Mouse (Mus musculus) right cerebral cortex, postnatal 4 days (tissue): ENCODE data around the gene Senp3.
"Not testable (repeated sequence)": the region's sequence is repeated elsewhere in the genome, so short reads cannot be mapped to it uniquely, and the experiment has no call there.

Experiments used
- DNase-seq: peaks from one replicate; pipeline ENCODE4 v3.0.0-alpha.2; 2022

Gene Senp3

GRCm38 (mm10) chr11:69681314-69682208, at the start of gene Senp3:
Gene Senp3 (minus strand): TSS chr11:69682084.
- DNase-seq, result peak; percentile 98

GRCm38 (mm10) chr11:69731408-69731807, 49.5 kb upstream of the Senp3 start:
- not testable (repeated sequence) for DNase-seq

GRCm38 (mm10) chr11:69729063-69729462, 47.2 kb upstream of the Senp3 start:
- DNase-seq, result peak; percentile 27

- DNase-seq, result no peak
These were observed 44.1 kb upstream of the Senp3 start for GRCm38 (mm10) chr11:69725951-69726350.

- DNase-seq, result no peak
These were observed 41.2 kb upstream of the Senp3 start for GRCm38 (mm10) chr11:69723074-69723473.

GRCm38 (mm10) chr11:69720852-69721251, 39.0 kb upstream of the Senp3 start:
- no peak for DNase-seq

GRCm38 (mm10) chr11:69719423-69719822, 37.5 kb upstream of the Senp3 start:
- no peak for DNase-seq

- no peak for DNase-seq
These were observed 36.8 kb upstream of the Senp3 start for GRCm38 (mm10) chr11:69718661-69719060.

GRCm38 (mm10) chr11:69716953-69717352, 35.1 kb upstream of the Senp3 start:
- no peak for DNase-seq

- DNase-seq, result no peak
These were observed 34.0 kb upstream of the Senp3 start for GRCm38 (mm10) chr11:69715929-69716328.

- DNase-seq, result peak; percentile 22
These were observed 33.6 kb upstream of the Senp3 start for GRCm38 (mm10) chr11:69715482-69715881.

GRCm38 (mm10) chr11:69714636-69715329, 32.9 kb upstream of the Senp3 start:
- DNase-seq, result no peak

GRCm38 (mm10) chr11:69712954-69713672, 31.2 kb upstream of the Senp3 start:
- no peak for DNase-seq

GRCm38 (mm10) chr11:69711082-69711481, 29.2 kb upstream of the Senp3 start:
- no peak for DNase-seq

- no peak for DNase-seq
These were observed 28.6 kb upstream of the Senp3 start for GRCm38 (mm10) chr11:69710470-69710869.

GRCm38 (mm10) chr11:69709554-69710446, 27.9 kb upstream of the Senp3 start:
- DNase-seq, result no peak

GRCm38 (mm10) chr11:69708614-69709265, 26.9 kb upstream of the Senp3 start:
- no peak for DNase-seq

GRCm38 (mm10) chr11:69707873-69708381, 26.0 kb upstream of the Senp3 start:
- DNase-seq, result no peak

- no peak for DNase-seq
These were observed 25.6 kb upstream of the Senp3 start for GRCm38 (mm10) chr11:69707480-69707847.

- no peak for DNase-seq
These were observed 25.0 kb upstream of the Senp3 start for GRCm38 (mm10) chr11:69706775-69707479.

- no peak for DNase-seq
These were observed 22.7 kb upstream of the Senp3 start for GRCm38 (mm10) chr11:69704613-69705010.
